Mouse (Mus musculus): ENCODE data around the gene H1foo.
A peak's percentile ranks its signal among the peaks of the same experiment; 100 is the strongest.

The H1foo gene

DNA sequence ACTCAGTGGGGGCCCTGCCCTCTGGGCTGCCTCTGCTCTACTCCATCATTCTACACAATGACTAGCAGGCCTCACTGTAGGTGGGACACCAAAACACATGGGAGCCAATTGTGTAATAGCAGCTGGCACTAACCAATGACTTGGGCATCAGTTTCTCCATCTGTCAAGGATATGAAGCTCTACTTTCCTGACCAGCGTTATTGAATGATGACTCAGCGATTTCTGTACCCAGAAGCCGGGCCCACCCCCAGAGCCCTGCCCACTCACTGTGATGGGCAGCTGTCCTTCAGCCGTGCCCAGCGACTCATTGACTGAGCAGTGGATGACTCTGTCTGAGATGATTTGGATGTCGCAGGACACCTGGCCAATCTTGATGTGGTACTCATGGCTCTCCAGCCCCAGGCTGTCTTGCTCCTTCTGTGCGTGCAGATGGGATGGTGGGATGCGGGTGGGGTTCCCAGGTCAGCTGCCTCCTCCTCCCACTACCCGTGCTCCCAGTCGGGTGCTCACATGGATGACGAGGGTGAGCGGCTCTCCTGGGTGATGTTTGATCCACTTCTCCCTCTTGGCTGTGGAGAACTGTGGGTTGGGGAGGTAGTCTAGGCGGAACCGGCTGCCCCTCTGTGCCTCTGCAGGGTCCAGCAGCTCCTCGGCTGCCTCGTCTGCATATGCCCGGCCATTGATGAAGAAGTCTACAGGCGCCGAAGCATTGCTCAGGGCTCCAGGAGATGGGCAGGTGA is 21.7 kb downstream of the H1foo start:
- DNase-seq = no peak

DNA sequence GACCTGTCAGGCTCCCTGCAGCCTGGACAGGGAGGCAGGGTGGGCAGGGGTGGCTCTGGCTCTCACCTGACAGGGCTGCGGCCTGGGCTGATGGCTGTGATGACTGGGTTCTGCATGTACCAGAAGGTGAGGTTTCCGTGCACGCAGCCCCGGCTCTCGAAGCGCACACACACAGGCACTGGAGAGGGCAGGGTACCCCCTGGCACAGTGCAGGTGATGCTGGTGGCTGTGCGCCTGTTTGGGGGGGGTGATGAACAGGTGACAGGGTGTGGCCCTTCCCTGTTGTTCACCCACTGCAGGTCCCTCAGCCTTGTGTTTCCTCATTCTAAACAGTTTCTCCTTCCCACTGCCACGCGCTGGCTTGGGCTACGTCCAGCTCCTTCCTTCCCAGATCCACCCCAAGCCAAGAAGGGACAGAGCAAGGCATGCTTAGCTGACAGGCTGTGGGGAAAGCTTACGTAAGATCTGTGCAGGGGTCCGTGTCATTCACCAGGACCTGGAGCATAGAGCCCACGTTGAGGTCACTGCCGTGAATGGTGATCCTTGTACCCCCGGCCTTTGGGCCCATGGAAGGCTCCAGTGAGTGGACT is 22.6 kb downstream of the H1foo start:
- no peak for DNase-seq

DNA sequence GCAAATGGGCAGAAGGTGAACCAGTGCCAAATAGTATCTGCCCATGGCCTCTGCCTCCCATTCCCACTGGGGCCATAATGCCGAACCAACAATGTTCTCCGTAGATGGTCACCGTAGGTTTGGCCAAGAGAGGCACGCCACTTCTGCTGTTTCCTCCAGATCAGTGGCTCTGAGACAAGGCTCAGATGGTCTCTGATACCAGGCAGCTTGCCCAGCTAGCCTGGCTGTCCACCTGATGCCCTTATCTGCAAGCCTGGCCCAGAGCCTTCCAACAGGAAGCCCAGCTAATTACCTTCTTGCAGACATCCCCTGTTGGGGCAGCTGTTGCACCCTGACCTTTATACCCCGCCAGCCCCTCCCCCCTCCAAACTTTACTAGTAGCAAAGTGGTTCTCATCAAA is 23.3 kb downstream of the H1foo start:
- DNase-seq = no peak

DNA sequence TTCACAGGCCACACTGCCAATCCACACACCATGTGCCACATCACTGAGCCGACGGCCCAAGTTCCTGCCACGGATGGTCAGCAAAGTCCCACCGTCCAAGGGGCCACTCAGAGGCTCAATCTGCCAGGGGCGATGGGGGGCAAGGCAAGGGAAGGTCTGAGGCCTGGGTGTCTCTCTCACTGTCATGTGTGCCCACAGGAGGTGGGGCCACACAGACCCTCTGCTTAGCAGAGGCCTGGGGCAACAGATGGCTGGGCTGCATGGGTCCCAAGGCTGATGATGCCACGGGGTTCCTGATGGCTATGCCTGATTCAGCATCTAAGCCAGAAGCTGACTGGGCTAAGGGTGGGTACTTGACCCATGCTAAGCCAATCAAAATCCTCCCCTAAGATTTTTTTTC is 24.0 kb downstream of the H1foo start:
- no peak for DNase-seq

DNA sequence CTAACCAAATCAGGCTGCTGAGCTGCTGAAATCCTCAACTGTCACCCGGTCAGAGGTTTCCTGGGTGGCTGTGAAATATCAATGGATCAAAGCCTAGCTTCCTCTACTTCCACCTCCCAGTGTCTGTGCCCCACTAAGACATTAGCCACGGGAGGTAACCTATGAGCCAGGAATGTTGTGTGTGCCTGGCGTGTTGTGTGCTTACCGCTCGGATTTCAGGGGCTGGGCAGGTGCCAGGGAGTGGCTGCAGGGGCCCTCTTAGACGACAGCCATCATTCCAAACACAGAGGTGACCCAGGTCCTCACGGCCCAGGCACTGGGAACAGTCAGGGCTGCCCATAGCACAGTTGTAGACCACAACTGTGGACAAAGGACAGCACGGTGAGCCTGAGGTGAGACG is 24.4 kb downstream of the H1foo start:
- no peak for DNase-seq

DNA sequence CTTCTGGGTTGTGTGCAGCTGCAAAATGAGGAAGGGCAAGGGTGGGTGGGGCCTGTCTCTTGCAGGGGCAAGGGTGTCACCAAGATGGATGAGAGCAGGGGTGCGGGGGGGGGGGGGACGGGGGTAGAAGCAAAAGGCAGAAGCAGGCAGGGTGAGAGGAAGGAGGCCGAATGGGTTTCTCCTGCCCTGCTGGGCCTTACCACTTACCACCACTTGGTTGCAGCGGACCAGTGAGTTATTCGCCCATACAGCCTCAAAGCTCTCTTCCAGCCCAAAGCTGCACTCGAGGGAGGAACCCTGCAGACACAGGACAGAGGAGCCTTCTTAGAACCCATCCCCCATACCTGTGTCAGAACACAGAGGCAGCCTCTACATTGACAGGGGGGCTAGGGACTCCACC is 25.2 kb downstream of the H1foo start:
- no peak for DNase-seq

DNA sequence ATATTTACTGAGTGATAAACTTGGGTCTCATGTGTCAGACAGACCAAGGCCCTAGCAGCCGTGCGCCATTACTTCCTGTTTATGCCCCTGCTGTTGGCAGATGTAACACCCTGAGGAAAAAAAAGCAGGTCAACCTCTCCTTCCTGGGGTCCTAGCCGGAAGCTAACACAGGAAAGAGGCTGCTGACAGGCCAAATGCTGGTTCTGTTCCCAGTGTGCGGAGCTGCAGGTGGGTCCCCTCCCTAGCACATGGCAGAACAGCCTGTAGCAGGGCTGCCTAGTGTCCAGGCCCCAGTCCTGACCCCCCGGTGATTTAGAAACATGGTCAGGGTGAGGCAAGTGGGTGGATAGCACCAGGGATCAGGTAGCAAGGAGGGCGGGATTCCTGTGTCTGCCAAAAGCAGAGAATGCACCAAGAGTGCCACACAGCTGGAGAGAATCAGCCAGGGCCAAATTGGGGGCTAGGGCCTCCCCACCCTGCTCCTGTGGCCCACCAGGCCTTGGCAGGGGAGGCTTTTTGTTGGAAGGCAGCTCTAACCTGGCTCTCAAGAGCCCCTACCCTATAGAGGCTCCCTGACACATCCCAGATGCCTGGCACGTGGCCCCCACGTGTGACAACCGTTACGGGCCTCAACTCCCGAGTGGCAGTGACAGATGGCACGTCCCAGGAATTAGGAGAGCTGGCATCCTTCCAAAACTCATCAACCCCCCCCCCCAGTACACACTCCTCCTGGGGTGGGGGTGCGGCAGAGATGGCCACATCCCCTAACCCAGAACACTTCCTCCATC is 26.7 kb downstream of the H1foo start:
- peak; percentile 60 for DNase-seq

DNA sequence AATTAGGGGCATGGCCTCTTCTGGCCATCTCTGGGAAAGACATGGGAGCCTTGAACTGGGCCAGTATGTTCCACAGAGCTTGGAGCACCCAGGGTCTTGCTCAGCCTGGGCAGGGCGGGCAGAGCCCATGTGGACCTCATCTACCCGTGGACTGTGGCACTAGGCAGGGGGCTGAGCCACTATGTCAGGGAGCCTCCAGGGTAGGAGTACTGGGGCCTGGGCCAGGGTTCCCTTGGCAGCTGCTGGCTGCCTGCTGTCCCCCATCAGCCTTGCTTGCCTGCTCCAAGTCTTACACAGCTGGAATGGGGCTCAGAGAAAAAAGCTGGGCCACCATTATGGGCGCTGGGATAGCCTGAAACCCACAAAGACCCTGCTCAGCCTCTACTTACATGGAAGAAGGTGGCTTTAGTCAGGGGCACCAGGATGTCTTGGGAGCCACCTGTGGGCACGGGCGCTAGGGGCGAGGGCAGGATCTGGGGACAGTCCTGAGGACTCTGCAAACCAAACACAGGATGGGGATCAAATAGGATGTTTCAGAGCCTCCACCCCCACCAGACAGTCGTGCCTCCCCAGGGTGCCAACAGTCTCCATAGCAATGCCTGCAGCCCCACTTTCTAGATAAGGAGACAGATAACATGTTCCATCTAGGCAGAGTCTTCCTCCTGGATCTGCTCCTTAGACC is 27.5 kb downstream of the H1foo start:
- no peak for DNase-seq

DNA sequence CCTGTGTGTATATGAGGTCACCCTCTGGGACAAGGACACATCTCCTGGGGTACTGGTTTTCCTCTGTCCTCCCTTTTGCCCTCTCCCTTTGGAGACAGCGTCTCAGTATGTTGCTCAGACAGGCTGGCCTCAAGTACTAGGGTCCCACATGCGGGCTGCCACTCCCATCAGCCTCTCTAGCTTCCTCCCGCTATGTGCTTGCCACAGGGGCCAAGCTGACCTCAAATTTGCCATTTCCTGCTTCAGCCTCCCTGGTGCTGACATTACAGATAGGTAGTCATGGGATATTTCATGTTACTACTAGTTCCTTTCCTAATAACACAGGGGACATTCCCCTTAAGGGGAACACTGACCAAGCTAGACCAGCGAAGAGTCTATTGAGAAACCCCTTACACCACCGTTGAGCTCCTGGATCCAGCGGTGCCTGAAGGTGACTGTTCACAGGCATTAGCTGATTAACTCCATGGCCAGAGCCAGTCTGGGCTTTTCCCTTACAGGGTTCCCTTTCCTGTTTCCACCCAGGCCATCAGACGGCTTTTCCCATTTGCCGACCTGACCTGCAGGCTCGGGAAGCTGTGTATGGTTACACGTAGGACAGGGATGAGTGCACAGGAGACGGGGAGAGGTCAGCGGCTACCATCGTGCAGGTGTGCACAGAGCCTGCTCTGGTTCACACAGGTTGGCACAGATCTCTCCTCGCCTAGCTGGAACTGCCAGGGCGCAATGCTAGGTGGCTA is 28.6 kb downstream of the H1foo start:
- DNase-seq = no peak

DNA sequence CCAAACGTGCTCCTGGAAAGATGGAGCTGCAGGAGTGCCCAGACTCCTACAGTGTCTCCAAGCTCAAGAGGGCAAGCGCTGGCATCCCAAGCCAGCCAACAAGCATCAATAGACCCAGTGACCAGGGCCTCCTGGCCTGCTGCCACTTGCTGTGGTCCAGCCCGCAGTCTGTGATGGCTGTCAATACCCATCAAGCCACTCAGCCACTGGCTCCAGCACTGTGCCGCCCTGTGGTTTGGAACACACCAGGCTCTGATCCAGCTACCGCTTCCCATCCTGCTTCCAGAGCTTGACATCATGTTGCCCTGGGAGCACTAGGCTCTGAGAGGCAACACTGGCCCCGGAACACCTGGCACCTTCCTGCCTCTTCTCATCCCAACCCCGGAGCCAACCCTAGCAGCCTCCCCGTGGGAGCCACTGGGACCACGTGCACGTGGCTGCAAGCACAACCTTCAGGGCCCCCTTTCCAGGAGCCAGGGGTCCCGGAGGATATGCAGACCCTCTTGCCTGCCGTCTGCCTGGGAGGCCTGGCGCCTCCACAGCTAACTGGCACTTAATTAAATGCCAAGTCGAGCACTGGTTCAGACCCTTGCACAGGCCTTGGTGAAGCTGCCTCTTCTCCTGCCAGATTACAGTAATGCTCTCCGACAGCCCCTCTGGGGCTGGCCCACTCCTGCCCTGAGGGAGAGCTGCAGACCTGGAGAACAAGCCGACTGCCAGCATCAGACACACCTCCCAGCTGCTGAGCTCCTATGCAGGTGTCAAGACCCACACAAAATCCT is 29.3 kb downstream of the H1foo start:
- DNase-seq = no peak

DNA sequence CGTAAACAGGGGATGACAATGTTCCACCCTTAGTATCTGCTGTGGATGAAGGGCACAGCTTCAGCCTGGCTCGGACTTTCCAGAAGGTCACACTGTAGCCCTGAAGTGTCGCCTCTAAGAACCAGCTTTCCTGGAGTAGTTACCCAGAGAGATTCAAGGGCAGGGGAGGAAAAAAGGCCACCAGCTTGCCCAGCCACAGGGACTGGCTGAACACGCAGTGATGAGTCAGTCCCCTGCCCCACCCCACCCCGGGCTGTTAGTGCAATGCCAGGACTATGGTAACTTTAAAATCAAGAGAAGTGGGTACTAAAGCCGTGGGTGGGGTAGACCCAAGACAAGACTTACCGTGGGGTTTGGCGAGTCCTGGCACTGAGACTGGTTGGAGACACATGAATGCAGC is 30.9 kb downstream of the H1foo start:
- DNase-seq = no peak

DNA sequence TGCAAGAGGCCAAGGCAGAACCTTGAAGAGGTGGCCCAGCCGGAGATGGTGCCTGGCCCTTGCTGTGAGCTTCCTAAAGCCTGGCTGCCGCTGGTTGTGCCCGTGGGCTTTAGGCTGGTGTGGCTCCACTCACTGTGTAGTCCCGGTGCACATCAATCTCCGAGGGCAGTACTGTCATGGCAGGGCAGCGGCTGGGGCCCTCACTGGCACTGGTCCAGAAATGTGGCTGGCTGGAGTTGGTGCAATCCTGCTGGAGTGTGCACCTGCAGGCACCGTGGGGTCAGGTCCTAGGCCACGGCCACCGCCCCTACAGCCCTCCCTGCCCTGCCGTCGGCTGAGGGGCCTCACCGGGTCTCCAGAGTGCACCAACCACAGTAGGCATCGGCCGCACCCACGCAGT is 33.1 kb downstream of the H1foo start:
- no peak for DNase-seq

DNA sequence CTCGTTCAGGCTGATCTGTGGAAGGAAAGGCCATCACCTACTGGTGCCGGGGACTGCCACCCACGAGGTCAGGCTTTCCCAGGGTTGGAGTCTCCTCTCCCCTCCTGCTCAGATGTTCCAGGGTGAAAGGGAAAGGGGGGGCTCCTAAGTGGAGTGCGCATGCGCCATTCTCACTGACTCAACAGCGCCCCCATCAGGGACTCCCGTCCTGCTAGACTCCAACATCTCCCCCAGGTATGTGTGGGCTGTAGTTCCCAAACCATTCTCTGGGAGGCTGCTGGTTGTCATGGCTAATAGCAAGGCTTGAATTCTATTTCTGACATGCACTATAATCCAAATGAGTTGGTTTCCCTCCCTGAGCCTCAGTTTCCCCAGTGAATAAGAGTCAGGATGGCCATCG is 33.9 kb downstream of the H1foo start:
- DNase-seq = no peak

DNA sequence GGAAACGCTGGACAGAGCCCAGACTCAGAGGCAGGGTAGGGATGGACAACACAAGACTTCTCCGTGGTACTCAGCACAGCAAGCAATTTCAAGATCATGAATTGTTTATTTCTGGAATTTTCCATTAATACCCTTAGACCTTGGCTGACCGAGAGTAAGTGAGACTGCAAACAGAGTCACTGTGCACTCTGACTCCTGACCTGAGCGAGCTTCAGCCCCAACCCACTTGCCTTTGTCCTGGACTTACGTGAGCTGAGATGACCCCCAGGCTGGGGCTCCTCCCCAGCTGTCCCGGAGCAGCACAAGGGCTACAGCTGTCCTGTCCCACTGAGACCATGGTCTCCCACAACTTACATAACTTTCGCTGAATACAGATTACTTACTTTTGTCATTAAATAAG is 38.2 kb downstream of the H1foo start:
- DNase-seq = no peak

DNA sequence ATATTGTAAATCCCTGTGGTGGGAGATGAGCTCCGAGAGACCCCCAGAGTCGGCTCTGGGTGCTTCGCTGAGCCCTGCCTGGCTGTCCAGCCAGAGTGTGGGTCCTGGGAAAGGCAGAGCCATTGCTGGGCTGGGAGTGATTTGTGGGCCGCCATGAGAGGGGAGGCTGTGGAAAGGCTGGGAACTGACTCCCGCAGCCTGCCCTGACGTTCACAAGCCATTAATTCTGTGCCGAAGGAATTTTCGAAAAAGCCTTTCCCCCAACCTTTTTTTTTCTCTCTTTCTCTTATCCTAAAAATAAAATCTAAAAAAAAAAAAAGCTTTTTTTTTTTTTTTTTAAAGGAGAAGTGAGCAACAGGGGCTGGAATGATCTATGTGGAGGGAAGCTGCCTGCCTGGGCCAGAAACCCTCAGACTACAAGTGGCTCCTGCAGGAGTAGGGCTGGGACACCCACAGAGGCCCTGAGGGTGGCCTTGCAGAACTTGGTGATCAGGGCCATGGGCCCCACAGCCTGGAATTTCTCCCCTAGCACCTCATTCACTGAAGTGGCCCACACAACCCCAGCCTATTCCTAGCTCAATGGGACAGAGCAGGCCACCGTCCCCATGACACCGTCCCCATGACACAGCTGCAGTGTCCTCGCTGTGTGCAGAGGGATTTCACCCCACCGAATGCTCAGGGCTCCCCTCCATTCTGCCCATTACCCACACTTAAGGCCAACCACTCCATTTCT is 38.7 kb downstream of the H1foo start:
- no peak for DNase-seq

DNA sequence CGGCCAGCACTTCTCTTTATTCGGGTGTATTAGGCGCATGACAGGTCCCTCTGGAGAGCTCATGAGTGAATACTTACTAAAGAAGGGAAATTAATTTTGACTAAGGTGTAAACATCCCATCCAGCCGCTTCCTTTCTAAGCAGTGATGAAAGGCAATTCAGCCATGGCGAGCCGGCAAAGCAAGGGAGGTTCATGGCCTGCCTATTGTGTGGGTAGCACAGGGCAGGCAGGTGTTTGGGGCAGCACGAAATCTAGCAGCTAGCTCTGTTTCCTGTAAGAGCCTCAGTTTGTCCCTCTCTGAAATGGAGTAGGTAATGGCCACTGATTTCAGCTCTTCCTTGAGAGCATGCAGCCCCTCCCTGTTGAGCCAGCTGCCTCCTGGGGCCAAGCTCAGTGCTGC is 39.8 kb downstream of the H1foo start:
- DNase-seq = no peak

DNA sequence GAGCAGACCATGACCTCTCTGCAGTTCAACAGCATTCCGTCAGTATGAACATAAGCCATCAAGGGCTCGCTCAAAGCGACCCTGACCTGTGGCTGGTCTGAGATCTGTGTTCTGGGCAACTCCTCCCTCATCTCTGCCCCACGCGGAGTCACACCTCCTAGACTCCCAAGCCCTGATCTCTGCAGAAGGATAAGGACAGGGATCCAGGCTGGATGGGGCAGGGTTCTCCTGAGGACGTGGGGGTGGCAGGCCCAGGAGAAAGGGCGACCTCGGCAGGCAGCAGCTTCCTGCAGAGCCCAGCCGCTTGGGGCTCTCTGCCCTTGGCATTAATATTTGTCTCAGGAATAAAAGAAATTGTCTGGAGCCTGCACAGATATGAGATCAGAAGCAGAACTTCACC is 40.9 kb downstream of the H1foo start:
- DNase-seq = no peak

DNA sequence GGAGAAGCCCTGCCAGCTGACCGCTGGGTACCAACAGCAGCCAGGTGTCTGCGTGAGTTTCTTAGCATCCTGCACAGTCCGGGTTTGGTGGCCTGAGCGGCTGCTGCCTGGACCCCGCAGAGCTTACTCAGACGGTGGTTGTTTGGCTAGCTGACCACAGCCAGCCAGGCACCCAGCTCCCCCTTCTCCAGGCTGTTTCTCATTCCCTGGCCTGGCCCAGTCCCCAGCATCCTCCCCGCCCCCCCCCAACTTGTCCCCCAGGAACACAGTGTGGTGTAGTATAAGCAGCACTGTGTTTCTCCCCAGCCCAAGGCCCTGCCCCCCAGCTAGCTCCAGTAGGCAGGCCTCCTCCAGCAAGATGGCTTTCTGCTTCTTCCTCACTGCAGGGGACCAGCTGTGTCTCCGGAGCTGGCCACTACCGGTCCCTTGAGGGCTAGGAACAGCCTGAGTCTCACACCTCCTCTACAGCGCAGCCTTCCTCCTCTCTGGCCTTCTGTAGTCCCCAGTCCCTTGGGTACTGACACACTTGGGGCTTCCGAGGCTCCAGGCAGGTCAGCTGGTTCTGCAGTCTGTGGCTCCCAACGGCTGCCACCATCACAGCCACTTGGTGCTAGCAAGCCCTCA is 41.8 kb downstream of the H1foo start:
- no peak for DNase-seq

DNA sequence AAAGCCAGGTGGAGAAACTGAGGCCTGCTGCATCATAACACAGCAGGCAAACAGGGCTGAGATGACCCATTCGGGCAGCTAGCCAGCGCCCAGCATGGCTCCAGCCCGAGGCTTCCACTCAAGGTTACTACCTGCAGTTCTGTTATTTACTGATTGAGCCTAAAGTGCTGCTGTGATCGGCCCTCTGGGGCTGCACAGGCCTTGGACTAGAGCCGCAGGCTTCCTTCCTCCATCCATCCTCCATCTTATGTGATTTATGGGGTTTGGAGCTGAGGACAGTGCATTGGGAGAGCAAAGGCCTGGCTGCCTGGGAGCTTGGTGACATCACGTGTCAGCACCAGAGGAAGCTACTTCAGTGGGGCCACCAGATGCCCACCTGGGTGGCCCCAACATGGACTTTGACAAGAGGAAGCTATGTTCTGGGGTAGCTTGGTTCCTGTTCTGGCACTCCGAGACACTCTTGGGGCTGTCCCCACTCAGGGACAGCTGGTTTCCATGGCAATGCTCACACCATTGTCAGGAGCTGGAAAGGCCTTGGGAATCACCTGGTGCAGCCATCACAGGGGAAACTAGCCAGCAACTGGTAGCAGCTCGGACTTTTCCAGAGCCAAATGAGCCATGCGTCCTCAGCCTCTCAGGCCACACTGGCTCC is 42.5 kb downstream of the H1foo start:
- peak; percentile 66 for DNase-seq

DNA sequence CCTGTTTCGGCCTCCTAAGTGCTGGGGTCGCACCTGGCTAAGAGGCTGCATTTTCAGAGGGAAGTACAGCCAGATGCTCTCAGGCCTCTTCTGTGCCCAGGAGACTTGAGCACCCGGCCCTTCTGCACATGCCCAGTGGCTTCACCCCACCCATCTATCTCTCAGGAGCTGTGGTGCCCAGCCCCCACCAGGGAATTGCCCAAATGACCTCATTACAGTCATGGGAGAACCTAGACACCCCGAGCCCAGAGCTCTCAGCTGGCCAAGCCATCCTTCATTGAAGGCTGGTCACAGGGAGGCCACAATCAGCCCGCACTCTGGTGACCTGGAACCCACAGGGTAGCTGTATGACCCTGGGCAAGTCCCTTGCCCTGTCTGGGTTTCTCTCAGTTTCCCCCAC is 44.3 kb downstream of the H1foo start:
- no peak for DNase-seq

Data from kidney, adult 11 months (tissue).